Mouse (Mus musculus): ENCODE data around the gene Cuedc1.
"Not testable (repeated sequence)": the region's sequence is repeated elsewhere in the genome, so short reads cannot be mapped to it uniquely, and the experiment has no call there.

The Cuedc1 gene

GRCm38 (mm10) chr11:88171876-88172442 is 74.1 kb downstream of the Cuedc1 start:
- DNase-seq (ENCODE audit: low spot score in 2 of 2), result no peak

- no peak for DNase-seq (ENCODE audit: low spot score in 2 of 2)
Observed at GRCm38 (mm10) chr11:88172601-88173325, 74.9 kb downstream of the Cuedc1 start.

- no peak for DNase-seq (ENCODE audit: low spot score in 2 of 2)
Observed at GRCm38 (mm10) chr11:88173386-88174025, 75.6 kb downstream of the Cuedc1 start.

GRCm38 (mm10) chr11:88180467-88180958 is 82.7 kb downstream of the Cuedc1 start:
- DNase-seq (ENCODE audit: low spot score in 2 of 2), result no peak

GRCm38 (mm10) chr11:88180959-88181619 is 83.2 kb downstream of the Cuedc1 start:
- DNase-seq (ENCODE audit: low spot score in 2 of 2), result peak; percentile 58 to 75

GRCm38 (mm10) chr11:88184632-88185180 is 86.8 kb downstream of the Cuedc1 start:
- no peak for DNase-seq (ENCODE audit: low spot score in 2 of 2)

GRCm38 (mm10) chr11:88186078-88186946 is 88.5 kb downstream of the Cuedc1 start:
- no peak for DNase-seq (ENCODE audit: low spot score in 2 of 2)

- no peak for DNase-seq (ENCODE audit: low spot score in 2 of 2)
Observed at GRCm38 (mm10) chr11:88186947-88187243, 89.0 kb downstream of the Cuedc1 start.

- DNase-seq (ENCODE audit: low spot score in 2 of 2), result peak; percentile 81 to 84
Observed at GRCm38 (mm10) chr11:88187417-88188133, 89.7 kb downstream of the Cuedc1 start.

- DNase-seq (ENCODE audit: low spot score in 2 of 2), result no peak
Observed at GRCm38 (mm10) chr11:88188216-88188615, 90.4 kb downstream of the Cuedc1 start.

GRCm38 (mm10) chr11:88188635-88189034 is 90.8 kb downstream of the Cuedc1 start:
- no peak for DNase-seq (ENCODE audit: low spot score in 2 of 2)

GRCm38 (mm10) chr11:88192595-88192994 is 94.7 kb downstream of the Cuedc1 start:
- DNase-seq (ENCODE audit: low spot score in 2 of 2), result no peak

GRCm38 (mm10) chr11:88193098-88193823 is 95.4 kb downstream of the Cuedc1 start:
- no peak for DNase-seq (ENCODE audit: low spot score in 2 of 2)

- DNase-seq (ENCODE audit: low spot score in 2 of 2), result no peak
Observed at GRCm38 (mm10) chr11:88193824-88194696, 96.2 kb downstream of the Cuedc1 start.

- not testable (repeated sequence) for DNase-seq (ENCODE audit: low spot score in 2 of 2)
Observed at GRCm38 (mm10) chr11:88195699-88196098, 97.8 kb downstream of the Cuedc1 start.

GRCm38 (mm10) chr11:88197153-88197576 is 99.3 kb downstream of the Cuedc1 start:
- DNase-seq (ENCODE audit: low spot score in 2 of 2), result no peak

GRCm38 (mm10) chr11:88198223-88198622 is 100.4 kb downstream of the Cuedc1 start:
- DNase-seq (ENCODE audit: low spot score in 2 of 2), result no peak

- DNase-seq (ENCODE audit: low spot score in 2 of 2), result no peak
Observed at GRCm38 (mm10) chr11:88201172-88201571, 103.3 kb downstream of the Cuedc1 start.

GRCm38 (mm10) chr11:88202077-88202476 is 104.2 kb downstream of the Cuedc1 start:
- DNase-seq (ENCODE audit: low spot score in 2 of 2), result no peak
